Mouse (Mus musculus): Measurements from ENCODE around the gene 4930518I15Rik. TPM values are rescaled to one million over a fixed set of nuclear protein-coding genes. Genes with fewer than 3 reads are reported as not detected.
A peak's percentile ranks its signal among the peaks of the same experiment; 100 is the strongest.

Gene 4930518I15Rik
- polyA plus RNA-seq, 1 experiment from 2014 or later = 2.6 TPM

DNA sequence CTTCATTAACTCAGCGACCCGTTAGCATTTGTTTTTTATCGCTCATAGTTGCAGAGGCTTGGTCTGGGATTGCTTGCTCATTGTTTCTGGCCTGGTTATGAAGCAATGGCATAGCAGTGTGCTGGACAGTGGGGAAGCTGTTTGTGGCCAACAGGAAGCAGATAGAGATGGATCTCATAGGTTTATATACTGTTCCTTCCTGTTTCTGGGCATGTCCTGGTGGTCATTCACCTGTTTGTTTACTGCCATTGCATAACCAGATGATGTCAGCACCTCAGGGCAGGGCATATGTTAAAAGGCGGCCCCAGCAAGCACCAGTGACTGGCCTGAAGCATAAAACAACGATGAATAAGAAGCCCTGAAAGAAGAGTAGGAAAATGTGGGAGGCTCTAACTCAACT lies 7.2 kb downstream of the 4930518I15Rik start:
- no peak for ATAC-seq (replicated peaks; ENCODE audit: low FRiP score, low read depth)
- no peak overlapping the region for H3K9ac ChIP-seq (ENCODE audit: low read depth, low read length)
- H3K27me3 ChIP-seq (ENCODE audit: insufficient read depth, low read length) = no peaks in the 10 kb centered on the region
- TF ChIP-seq CTCF (IDR thresholded peaks at IDR 0.05; ENCODE audit: low read depth) = no peak
- H3K4me3 ChIP-seq (replicated peaks; ENCODE audit: low read depth, low read length) = no peak overlapping the region
- 84% methylated on average over 5 of the region's 5 CpGs for WGBS
- DNase-seq (ENCODE audit: low spot score) = no peak
- no peaks in the 10 kb centered on the region for H3K9me3 ChIP-seq (replicated peaks; ENCODE audit: low read length)
- H3K4me2 ChIP-seq (ENCODE audit: low read length) = no peak overlapping the region
- no peak overlapping the region for H3K27ac ChIP-seq
- H3K36me3 ChIP-seq (ENCODE audit: insufficient read depth, low read length) = peaks cover 37% of the 10 kb centered on the region
- H3K4me1 ChIP-seq (replicated peaks; ENCODE audit: insufficient read depth, low read length) = peaks cover 4% of the 10 kb centered on the region; the same call in 1 of the 2 replicates

- no peak for TF ChIP-seq CTCF (IDR thresholded peaks at IDR 0.05; ENCODE audit: low read depth)
- Histone ChIP-seq H3K27me3 (ENCODE audit: insufficient read depth, low read length) (no peaks in the 10 kb centered on the region), H3K27ac (no peak overlapping the region), H3K36me3 (ENCODE audit: insufficient read depth, low read length) (peaks cover 37% of the 10 kb centered on the region), H3K4me1 (replicated peaks; ENCODE audit: insufficient read depth, low read length) (peaks cover 17% of the 10 kb centered on the region), H3K4me2 (ENCODE audit: low read length) (no peak overlapping the region), H3K9me3 (replicated peaks; ENCODE audit: low read length) (no peaks in the 10 kb centered on the region), H3K4me3 (replicated peaks; ENCODE audit: low read depth, low read length) (no peak overlapping the region), H3K9ac (ENCODE audit: low read depth, low read length) (no peak overlapping the region)
- WGBS = 70% methylated on average over 6 of the region's 6 CpGs
- DNase-seq (ENCODE audit: low spot score) (no peak), ATAC-seq (replicated peaks; ENCODE audit: low FRiP score, low read depth) (no peak)
Measured at GRCm38 (mm10) chr2:156848526-156849182, 9.1 kb downstream of the 4930518I15Rik start.

DNA sequence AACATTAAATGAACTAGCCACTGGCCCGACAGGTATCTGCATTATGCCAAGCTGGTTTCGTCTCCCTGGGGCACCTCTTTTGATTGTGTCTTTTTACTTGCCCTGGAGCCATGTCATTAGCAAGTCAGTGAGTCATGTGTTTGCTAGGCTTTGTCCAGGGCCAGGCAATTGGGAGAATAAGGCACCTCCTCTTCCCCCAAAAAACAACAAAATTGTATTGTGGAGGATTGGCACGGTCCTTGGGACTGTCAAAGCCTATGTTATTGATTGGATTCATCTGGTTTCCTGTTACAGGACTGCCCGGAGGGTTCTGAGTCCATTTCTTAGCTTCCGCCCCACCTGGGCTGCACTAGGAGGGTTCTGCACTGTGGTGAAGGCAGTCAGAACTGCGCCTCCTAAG lies 10.1 kb downstream of the 4930518I15Rik start:
- H3K4me1 ChIP-seq (replicated peaks; ENCODE audit: insufficient read depth, low read length) = peaks cover 27% of the 10 kb centered on the region
- WGBS = 61% methylated on average over 6 of the region's 6 CpGs
- no peaks in the 10 kb centered on the region for H3K9me3 ChIP-seq (replicated peaks; ENCODE audit: low read length)
- no peaks in the 10 kb centered on the region for H3K27me3 ChIP-seq (ENCODE audit: insufficient read depth, low read length)
- H3K9ac ChIP-seq (ENCODE audit: low read depth, low read length) = no peak overlapping the region
- no peak overlapping the region for H3K27ac ChIP-seq
- TF ChIP-seq CTCF (IDR thresholded peaks at IDR 0.05; ENCODE audit: low read depth) = no peak
- H3K36me3 ChIP-seq (ENCODE audit: insufficient read depth, low read length) = peaks cover 36% of the 10 kb centered on the region
- no peak overlapping the region for H3K4me3 ChIP-seq (replicated peaks; ENCODE audit: low read depth, low read length)
- H3K4me2 ChIP-seq (ENCODE audit: low read length) = no peak overlapping the region
- no peak for DNase-seq (ENCODE audit: low spot score)
- ATAC-seq (replicated peaks; ENCODE audit: low FRiP score, low read depth) = no peak

GRCm38 (mm10) chr2:156844715-156845114 lies 13.0 kb downstream of the 4930518I15Rik start:
- Histone ChIP-seq H3K4me3 (replicated peaks; ENCODE audit: low read depth, low read length) (no peak overlapping the region), H3K27me3 (ENCODE audit: insufficient read depth, low read length) (no peaks in the 10 kb centered on the region), H3K4me1 (replicated peaks; ENCODE audit: insufficient read depth, low read length) (peaks cover 32% of the 10 kb centered on the region), H3K9ac (ENCODE audit: low read depth, low read length) (no peak overlapping the region; the same call in 1 of the 2 replicates), H3K4me2 (ENCODE audit: low read length) (no peak overlapping the region), H3K36me3 (ENCODE audit: insufficient read depth, low read length) (peaks cover 14% of the 10 kb centered on the region; the same call in 1 of the 2 replicates), H3K27ac (0 out of 2 replicates have a peak overlapping the region, but pooled peaks have one; percentile 14), H3K9me3 (replicated peaks; ENCODE audit: low read length) (no peaks in the 10 kb centered on the region)
- WGBS = 33% methylated on average over 10 of the region's 10 CpGs
- no peak for TF ChIP-seq CTCF (IDR thresholded peaks at IDR 0.05; ENCODE audit: low read depth)
- DNase-seq (ENCODE audit: low spot score) = no peak
- no peak for ATAC-seq (replicated peaks; ENCODE audit: low FRiP score, low read depth)

DNA sequence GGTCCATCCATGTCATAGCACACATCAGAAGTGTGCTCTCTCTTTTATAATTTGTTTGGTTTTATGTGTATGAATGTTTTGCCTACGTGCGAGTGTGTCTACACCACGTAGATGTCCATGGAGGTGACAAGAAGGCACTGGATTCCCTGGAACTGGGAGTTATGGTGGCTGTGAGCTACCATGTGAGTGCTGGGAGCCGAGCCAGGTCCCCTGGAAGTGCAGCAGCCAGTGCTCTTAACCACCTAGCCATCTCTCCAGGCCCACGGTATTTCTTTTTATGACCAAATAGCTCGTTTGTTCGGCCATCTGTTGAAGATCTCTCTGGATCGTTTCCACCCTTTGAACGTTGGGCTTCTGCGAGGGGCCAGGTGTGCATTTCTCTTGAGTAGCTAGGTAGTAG lies 14.4 kb downstream of the 4930518I15Rik start:
- no peak overlapping the region for H3K27ac ChIP-seq
- H3K9me3 ChIP-seq (replicated peaks; ENCODE audit: low read length) = no peaks in the 10 kb centered on the region
- WGBS = 50% methylated on average over 10 of the region's 10 CpGs
- no peak for ATAC-seq (replicated peaks; ENCODE audit: low FRiP score, low read depth)
- H3K36me3 ChIP-seq (ENCODE audit: insufficient read depth, low read length) = 0 out of 2 replicates have a peak, but pooled peaks cover 10% of the 10 kb centered on the region
- 0 out of 2 replicates have a peak overlapping the region, but pooled peaks have one; percentile 4 for H3K4me2 ChIP-seq (ENCODE audit: low read length)
- no peak for DNase-seq (ENCODE audit: low spot score)
- no peak overlapping the region for H3K9ac ChIP-seq (ENCODE audit: low read depth, low read length)
- peaks cover 40% of the 10 kb centered on the region for H3K4me1 ChIP-seq (replicated peaks; ENCODE audit: insufficient read depth, low read length)
- H3K27me3 ChIP-seq (ENCODE audit: insufficient read depth, low read length) = no peaks in the 10 kb centered on the region
- no peak for TF ChIP-seq CTCF (IDR thresholded peaks at IDR 0.05; ENCODE audit: low read depth)
- H3K4me3 ChIP-seq (replicated peaks; ENCODE audit: low read depth, low read length) = no peak overlapping the region

GRCm38 (mm10) chr2:156842711-156843110 lies 15.0 kb downstream of the 4930518I15Rik start:
- ATAC-seq (replicated peaks; ENCODE audit: low FRiP score, low read depth) (no peak), DNase-seq (ENCODE audit: low spot score) (peak; percentile 46)
- 0 out of 2 replicates have a peak, but pooled peaks cover 6% of the 10 kb centered on the region for H3K36me3 ChIP-seq (ENCODE audit: insufficient read depth, low read length)
- H3K27me3 ChIP-seq (ENCODE audit: insufficient read depth, low read length) = no peaks in the 10 kb centered on the region
- H3K27ac ChIP-seq = no peak overlapping the region
- no peak for TF ChIP-seq CTCF (IDR thresholded peaks at IDR 0.05; ENCODE audit: low read depth)
- H3K9me3 ChIP-seq (replicated peaks; ENCODE audit: low read length) = no peaks in the 10 kb centered on the region
- peaks cover 44% of the 10 kb centered on the region for H3K4me1 ChIP-seq (replicated peaks; ENCODE audit: insufficient read depth, low read length)
- H3K4me3 ChIP-seq (replicated peaks; ENCODE audit: low read depth, low read length) = peak overlapping the region; percentile 89
- H3K4me2 ChIP-seq (ENCODE audit: low read length) = peak overlapping the region; percentile 68
- H3K9ac ChIP-seq (ENCODE audit: low read depth, low read length) = no peak overlapping the region
- WGBS = 19% methylated on average over 11 of the region's 11 CpGs

Measured in kidney, postnatal 0 days (tissue).